Mouse (Mus musculus): Measurements from ENCODE around the gene Pacrg.

DNA sequence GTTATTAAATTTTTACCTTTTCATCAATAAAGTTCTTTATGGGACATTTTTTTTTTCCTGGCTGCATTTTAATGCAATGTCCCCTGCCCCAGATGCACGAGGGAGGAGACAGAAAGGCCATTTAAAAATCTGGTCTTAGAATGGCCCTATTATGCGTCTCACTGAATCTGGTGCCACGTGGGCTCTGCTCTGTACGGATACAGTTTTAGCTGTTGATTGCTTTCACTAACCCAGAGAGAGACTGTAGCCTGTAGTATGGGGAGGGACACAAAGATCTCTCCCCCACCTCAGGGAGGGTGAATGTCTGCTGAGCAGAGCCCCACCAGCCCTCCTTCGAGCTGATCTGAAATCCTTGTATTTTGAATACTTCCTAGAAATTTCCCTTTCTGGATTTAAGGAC, 441.2 kb downstream of the Pacrg start:
- TF ChIP-seq POLR2A (IDR thresholded peaks at IDR 0.05; ENCODE audit: extremely low read depth, insufficient read depth, low read length): no peak
- TF ChIP-seq CTCF (IDR thresholded peaks at IDR 0.05; ENCODE audit: extremely low read depth, insufficient read depth, low read length): no peak
